Mouse (Mus musculus) ES-Bruce4 (cell line): ENCODE measurements around the gene Cox7b.

Experiments used
- CTCF ChIP-seq: IDR thresholded peaks from one replicate; pipeline ENCODE4 v1.8.1; 2011; ENCODE audit warnings: low read depth, low read length
- EP300 ChIP-seq: IDR thresholded peaks from 2 replicates; pipeline ENCODE4 v1.6.1; 2011; ENCODE audit warnings: low read depth, low read length; ENCODE audit not compliant: insufficient read depth

DNA sequence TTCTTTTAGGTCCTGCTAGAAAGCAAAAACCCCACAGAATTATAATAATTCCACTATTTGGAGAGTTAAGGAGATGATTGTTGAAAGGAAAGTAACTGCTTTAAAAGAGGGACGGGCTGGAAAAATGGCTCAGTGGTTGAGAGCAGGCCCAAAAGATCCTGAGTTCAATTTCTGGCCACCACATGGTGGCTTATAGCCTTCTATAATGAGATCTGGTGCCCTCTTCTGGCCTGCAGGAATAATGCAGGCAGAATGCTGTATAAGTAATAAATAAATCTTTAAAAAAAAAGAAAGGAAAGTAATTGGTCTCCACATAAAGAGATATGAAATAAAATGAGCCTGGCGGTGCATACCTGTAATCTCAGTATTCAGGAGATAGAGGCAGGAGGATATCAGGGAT lies 2.3 kb upstream of the Cox7b start:
- TF ChIP-seq EP300 (no peak), CTCF (no peak)
